Mouse (Mus musculus): ENCODE measurements around the gene Sgms2. TPM values are rescaled to one million over a fixed set of nuclear protein-coding genes. Genes with fewer than 3 reads are reported as not detected.
A peak's percentile ranks its signal among the peaks of the same experiment; 100 is the strongest.
"Not testable (repeated sequence)": the region's sequence is repeated elsewhere in the genome, so short reads cannot be mapped to it uniquely, and the experiment has no call there.

Sgms2 gene
- polyA plus RNA-seq, 1 experiment from 2014 or later = 34.6 TPM

DNA sequence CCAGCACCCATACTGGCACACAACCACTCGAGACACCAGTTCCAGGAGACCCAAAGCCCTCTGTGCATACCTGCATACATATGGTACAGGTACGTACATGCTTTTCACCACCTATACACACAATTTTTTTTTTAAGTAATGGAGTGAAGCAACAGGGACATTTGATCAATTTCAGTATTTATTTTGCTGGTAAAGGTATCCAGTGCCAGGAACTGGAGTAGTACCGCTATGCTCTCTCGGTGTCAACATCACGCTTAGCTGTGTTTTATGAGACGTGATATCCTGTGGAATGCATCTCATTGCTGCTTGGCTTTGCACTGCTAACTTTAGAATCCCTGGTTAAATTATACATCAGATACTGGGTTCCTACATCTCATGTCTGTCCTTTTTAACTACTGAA lies 145.3 kb downstream of the Sgms2 start:
- ATAC-seq (ENCODE audit: low read depth) (no peak), DNase-seq (ENCODE audit: low spot score) (no peak)
- Histone ChIP-seq H3K36me3 (ENCODE audit: control insufficient read depth, insufficient read depth, low read length) (no peaks in the 10 kb centered on the region), H3K4me3 (ENCODE audit: low read depth, low read length) (no peak overlapping the region), H3K4me2 (ENCODE audit: low read depth, low read length) (no peak overlapping the region), H3K27ac (replicated peaks; ENCODE audit: low read depth, low read length) (no peak overlapping the region), H3K27me3 (replicated peaks; ENCODE audit: control insufficient read depth, insufficient read depth, low read length) (no peaks in the 10 kb centered on the region), H3K9ac (ENCODE audit: low read depth, low read length) (no peak overlapping the region), H3K9me3 (ENCODE audit: control insufficient read depth, low read length) (no peaks in the 10 kb centered on the region), H3K4me1 (ENCODE audit: control insufficient read depth, insufficient read depth, low read length) (no peaks in the 10 kb centered on the region)
- WGBS = 91% methylated on average over 6 of the region's 6 CpGs

DNA sequence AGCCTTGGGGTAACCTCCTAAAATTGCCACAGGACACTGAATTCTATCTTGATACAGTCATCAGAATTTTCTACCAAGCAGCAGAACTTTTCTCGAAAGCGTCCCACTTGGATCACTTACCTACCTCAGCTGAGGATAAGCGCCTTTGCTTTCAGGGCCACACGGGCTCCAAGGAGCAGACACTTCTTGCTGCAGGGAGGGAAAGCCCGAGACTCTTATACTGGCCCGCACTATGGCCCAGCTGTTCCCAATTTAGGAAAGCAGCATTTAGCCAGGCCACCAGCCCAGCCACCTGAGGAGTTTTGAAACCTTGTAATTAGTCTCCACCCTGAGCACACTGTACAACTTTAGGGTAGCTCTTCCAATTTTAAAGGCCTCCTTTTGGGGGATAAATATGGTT lies 147.9 kb downstream of the Sgms2 start:
- no peaks in the 10 kb centered on the region for H3K27me3 ChIP-seq (replicated peaks; ENCODE audit: control insufficient read depth, insufficient read depth, low read length)
- peak; percentile 36 for DNase-seq (ENCODE audit: low spot score)
- no peaks in the 10 kb centered on the region for H3K36me3 ChIP-seq (ENCODE audit: control insufficient read depth, insufficient read depth, low read length)
- ATAC-seq (ENCODE audit: low read depth) = peak; percentile 50; the same call in 1 of the 2 replicates
- no peak overlapping the region for H3K4me2 ChIP-seq (ENCODE audit: low read depth, low read length)
- WGBS = 40% methylated on average over 6 of the region's 6 CpGs
- no peaks in the 10 kb centered on the region for H3K4me1 ChIP-seq (ENCODE audit: control insufficient read depth, insufficient read depth, low read length)
- no peaks in the 10 kb centered on the region for H3K9me3 ChIP-seq (ENCODE audit: control insufficient read depth, low read length)
- H3K27ac ChIP-seq (replicated peaks; ENCODE audit: low read depth, low read length) = no peak overlapping the region
- no peak overlapping the region for H3K9ac ChIP-seq (ENCODE audit: low read depth, low read length)
- H3K4me3 ChIP-seq (ENCODE audit: low read depth, low read length) = no peak overlapping the region

GRCm38 (mm10) chr3:131340885-131341284 lies 150.3 kb downstream of the Sgms2 start:
- Histone ChIP-seq H3K9me3 (ENCODE audit: control insufficient read depth, low read length) (no peaks in the 10 kb centered on the region), H3K9ac (ENCODE audit: low read depth, low read length) (no peak overlapping the region), H3K4me1 (ENCODE audit: control insufficient read depth, insufficient read depth, low read length) (no peaks in the 10 kb centered on the region), H3K4me3 (ENCODE audit: low read depth, low read length) (no peak overlapping the region), H3K4me2 (ENCODE audit: low read depth, low read length) (no peak overlapping the region), H3K27ac (replicated peaks; ENCODE audit: low read depth, low read length) (no peak overlapping the region), H3K27me3 (replicated peaks; ENCODE audit: control insufficient read depth, insufficient read depth, low read length) (no peaks in the 10 kb centered on the region), H3K36me3 (ENCODE audit: control insufficient read depth, insufficient read depth, low read length) (no peaks in the 10 kb centered on the region)
- peak; percentile 40 for DNase-seq (ENCODE audit: low spot score)
- no peak for ATAC-seq (ENCODE audit: low read depth)
- WGBS = 60% methylated on average over 3 of the region's 3 CpGs

- Histone ChIP-seq H3K9me3 (ENCODE audit: control insufficient read depth, low read length) (no peaks in the 10 kb centered on the region), H3K27me3 (replicated peaks; ENCODE audit: control insufficient read depth, insufficient read depth, low read length) (no peaks in the 10 kb centered on the region), H3K4me2 (ENCODE audit: low read depth, low read length) (no peak overlapping the region), H3K27ac (replicated peaks; ENCODE audit: low read depth, low read length) (no peak overlapping the region), H3K4me3 (ENCODE audit: low read depth, low read length) (no peak overlapping the region), H3K36me3 (ENCODE audit: control insufficient read depth, insufficient read depth, low read length) (no peaks in the 10 kb centered on the region), H3K9ac (ENCODE audit: low read depth, low read length) (no peak overlapping the region), H3K4me1 (ENCODE audit: control insufficient read depth, insufficient read depth, low read length) (peaks cover 9% of the 10 kb centered on the region)
- ATAC-seq (ENCODE audit: low read depth) = no peak
- no peak for DNase-seq (ENCODE audit: low spot score)
- 76% methylated on average over 4 of the region's 4 CpGs for WGBS
Measured at GRCm38 (mm10) chr3:131339280-131339679, 151.9 kb downstream of the Sgms2 start.

- 100% methylated on average over 1 of the region's 7 CpGs for WGBS
- ATAC-seq (ENCODE audit: low read depth) = not testable (repeated sequence)
Measured at GRCm38 (mm10) chr3:131337749-131338148, 153.5 kb downstream of the Sgms2 start.

DNA sequence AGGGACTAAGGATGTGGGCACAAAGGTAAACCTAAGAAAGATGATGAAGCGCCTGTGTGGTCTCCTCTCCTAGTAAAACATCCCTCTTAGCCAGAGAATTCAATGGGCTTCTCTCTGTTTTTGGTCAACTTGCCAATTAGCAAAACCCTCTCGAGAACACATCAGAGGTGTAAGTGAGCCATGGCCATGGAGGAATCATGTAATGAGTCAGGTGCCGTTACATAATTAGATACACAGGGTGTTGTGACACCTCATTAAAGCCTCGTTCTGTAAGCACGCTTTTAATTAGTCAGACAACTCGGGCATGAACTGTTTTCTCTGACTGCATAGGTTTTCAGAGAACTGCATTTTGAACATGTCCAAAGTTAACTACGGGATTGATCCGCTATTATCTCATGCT lies 154.6 kb downstream of the Sgms2 start:
- no peak overlapping the region for H3K4me2 ChIP-seq (ENCODE audit: low read depth, low read length)
- no peak for ATAC-seq (ENCODE audit: low read depth)
- WGBS = 86% methylated on average over 8 of the region's 8 CpGs

More at GRCm38 (mm10) chr3:131337749-131338148, 153.5 kb downstream of the Sgms2 start:
- not testable (repeated sequence) for H3K27ac ChIP-seq (replicated peaks; ENCODE audit: low read depth, low read length); H3K9ac ChIP-seq (ENCODE audit: low read depth, low read length); DNase-seq (ENCODE audit: low spot score); H3K36me3 ChIP-seq (ENCODE audit: control insufficient read depth, insufficient read depth, low read length); H3K9me3 ChIP-seq (ENCODE audit: control insufficient read depth, low read length); H3K27me3 ChIP-seq (replicated peaks; ENCODE audit: control insufficient read depth, insufficient read depth, low read length); H3K4me3 ChIP-seq (ENCODE audit: low read depth, low read length); H3K4me2 ChIP-seq (ENCODE audit: low read depth, low read length)
- peaks cover 15% of the 10 kb centered on the region for H3K4me1 ChIP-seq (ENCODE audit: control insufficient read depth, insufficient read depth, low read length)

DNA sequence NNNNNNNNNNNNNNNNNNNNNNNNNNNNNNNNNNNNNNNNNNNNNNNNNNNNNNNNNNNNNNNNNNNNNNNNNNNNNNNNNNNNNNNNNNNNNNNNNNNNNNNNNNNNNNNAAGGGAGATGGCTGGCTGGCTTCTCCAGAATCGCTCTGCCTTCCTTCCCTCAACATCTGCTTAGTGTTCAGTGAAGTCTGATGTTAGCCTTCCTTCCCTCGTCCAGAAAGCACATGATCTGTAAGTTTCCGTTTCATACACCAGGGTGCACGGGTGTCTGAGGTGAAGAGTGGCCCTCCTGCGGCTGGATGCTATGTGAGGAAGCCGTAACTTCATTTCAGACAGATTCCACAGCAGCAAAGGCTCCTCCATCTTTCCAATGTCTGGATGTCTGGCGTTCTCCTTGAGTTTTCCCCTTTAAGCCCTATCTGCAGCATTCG lies 156.1 kb downstream of the Sgms2 start:
- WGBS = 62% methylated on average over 8 of the region's 8 CpGs
- no peak overlapping the region for H3K27ac ChIP-seq (replicated peaks; ENCODE audit: low read depth, low read length)
- ATAC-seq (ENCODE audit: low read depth) (peak; percentile 35; the same call in 1 of the 2 replicates), DNase-seq (ENCODE audit: low spot score) (no peak)
- H3K27me3 ChIP-seq (replicated peaks; ENCODE audit: control insufficient read depth, insufficient read depth, low read length) = no peaks in the 10 kb centered on the region
- H3K9ac ChIP-seq (ENCODE audit: low read depth, low read length) = peak overlapping the region; percentile 20; the same call in 1 of the 2 replicates
- H3K4me3 ChIP-seq (ENCODE audit: low read depth, low read length) = no peak overlapping the region
- peaks cover 15% of the 10 kb centered on the region for H3K4me1 ChIP-seq (ENCODE audit: control insufficient read depth, insufficient read depth, low read length)
- H3K36me3 ChIP-seq (ENCODE audit: control insufficient read depth, insufficient read depth, low read length) = no peaks in the 10 kb centered on the region
- no peaks in the 10 kb centered on the region for H3K9me3 ChIP-seq (ENCODE audit: control insufficient read depth, low read length)
- peak overlapping the region; percentile 37 for H3K4me2 ChIP-seq (ENCODE audit: low read depth, low read length)

More for the DNA sequence above, 154.6 kb downstream of the Sgms2 start:
- DNase-seq (ENCODE audit: low spot score) = no peak
- no peaks in the 10 kb centered on the region for H3K36me3 ChIP-seq (ENCODE audit: control insufficient read depth, insufficient read depth, low read length)
- no peak overlapping the region for H3K4me3 ChIP-seq (ENCODE audit: low read depth, low read length)
- no peak overlapping the region for H3K27ac ChIP-seq (replicated peaks; ENCODE audit: low read depth, low read length)
- H3K9me3 ChIP-seq (ENCODE audit: control insufficient read depth, low read length) = no peaks in the 10 kb centered on the region
- peaks cover 15% of the 10 kb centered on the region for H3K4me1 ChIP-seq (ENCODE audit: control insufficient read depth, insufficient read depth, low read length)
- no peaks in the 10 kb centered on the region for H3K27me3 ChIP-seq (replicated peaks; ENCODE audit: control insufficient read depth, insufficient read depth, low read length)
- H3K9ac ChIP-seq (ENCODE audit: low read depth, low read length) = no peak overlapping the region

- 56% methylated on average over 7 of the region's 7 CpGs for WGBS
Measured at GRCm38 (mm10) chr3:131327189-131327588, 164.0 kb downstream of the Sgms2 start.

DNA sequence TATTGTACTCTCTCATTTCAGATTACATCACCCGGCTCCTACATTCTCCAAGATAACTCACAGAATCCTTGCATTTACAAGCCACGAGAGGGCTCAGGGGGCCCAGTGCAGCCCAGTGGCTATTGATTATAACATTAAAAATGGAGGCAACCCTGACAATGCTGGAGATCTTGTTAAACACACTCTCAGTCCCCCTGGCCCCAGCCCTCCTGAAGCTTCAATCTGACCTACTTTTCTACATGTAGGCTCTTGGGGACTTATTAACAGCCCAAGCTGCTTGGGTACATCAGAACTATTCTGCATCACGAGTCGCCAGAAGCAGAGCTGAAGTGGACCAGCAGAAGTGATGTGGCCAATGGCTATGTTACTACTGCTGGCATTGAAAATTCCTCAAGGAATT lies 164.6 kb downstream of the Sgms2 start:
- H3K4me1 ChIP-seq (ENCODE audit: control insufficient read depth, insufficient read depth, low read length) = peaks cover 6% of the 10 kb centered on the region
- H3K36me3 ChIP-seq (ENCODE audit: control insufficient read depth, insufficient read depth, low read length) = no peaks in the 10 kb centered on the region
- H3K27me3 ChIP-seq (replicated peaks; ENCODE audit: control insufficient read depth, insufficient read depth, low read length) = no peaks in the 10 kb centered on the region
- ATAC-seq (ENCODE audit: low read depth) (no peak), DNase-seq (ENCODE audit: low spot score) (no peak)
- no peak overlapping the region for H3K4me2 ChIP-seq (ENCODE audit: low read depth, low read length)
- 91% methylated on average over 4 of the region's 4 CpGs for WGBS
- no peak overlapping the region for H3K27ac ChIP-seq (replicated peaks; ENCODE audit: low read depth, low read length)
- H3K4me3 ChIP-seq (ENCODE audit: low read depth, low read length) = no peak overlapping the region
- H3K9me3 ChIP-seq (ENCODE audit: control insufficient read depth, low read length) = no peaks in the 10 kb centered on the region
- H3K9ac ChIP-seq (ENCODE audit: low read depth, low read length) = no peak overlapping the region

More at GRCm38 (mm10) chr3:131327189-131327588, 164.0 kb downstream of the Sgms2 start:
- H3K36me3 ChIP-seq (ENCODE audit: control insufficient read depth, insufficient read depth, low read length) = no peaks in the 10 kb centered on the region
- H3K4me1 ChIP-seq (ENCODE audit: control insufficient read depth, insufficient read depth, low read length) = peaks cover 4% of the 10 kb centered on the region; the same call in 1 of the 2 replicates
- H3K4me2 ChIP-seq (ENCODE audit: low read depth, low read length) = no peak overlapping the region
- H3K27ac ChIP-seq (replicated peaks; ENCODE audit: low read depth, low read length) = no peak overlapping the region
- H3K4me3 ChIP-seq (ENCODE audit: low read depth, low read length) = no peak overlapping the region
- no peak for ATAC-seq (ENCODE audit: low read depth)
- DNase-seq (ENCODE audit: low spot score) = no peak
- H3K9me3 ChIP-seq (ENCODE audit: control insufficient read depth, low read length) = no peaks in the 10 kb centered on the region
- no peak overlapping the region for H3K9ac ChIP-seq (ENCODE audit: low read depth, low read length)
- H3K27me3 ChIP-seq (replicated peaks; ENCODE audit: control insufficient read depth, insufficient read depth, low read length) = no peaks in the 10 kb centered on the region
